Mouse (Mus musculus) testis, adult 2 months (tissue): ENCODE measurements around the gene Sap18b. TPM values are rescaled to one million over a fixed set of nuclear protein-coding genes. Genes with fewer than 3 reads are reported as not detected.

Experiments used
- H3K27ac ChIP-seq: fragments of 200-500 bp; 2 replicates; pipeline ENCODE4 v1.5.1; 2012; ENCODE audit warnings: low read depth, low read length; ENCODE audit not compliant: control insufficient read depth, insufficient read depth
- H3K27me3 ChIP-seq: fragments of 200-500 bp; 2 replicates; pipeline ENCODE4 v1.6.1; 2012; ENCODE audit warnings: mild to moderate bottlenecking, low read length, moderate library complexity; ENCODE audit not compliant: control insufficient read depth, insufficient read depth
- H3K36me3 ChIP-seq: fragments of 200-500 bp; 2 replicates; pipeline ENCODE4 v1.6.1; 2012; ENCODE audit warnings: mild to moderate bottlenecking, low read length; ENCODE audit not compliant: control insufficient read depth, insufficient read depth
- H3K4me1 ChIP-seq: fragments of 200-500 bp; 2 replicates; pipeline ENCODE4 v1.6.1; 2012; ENCODE audit warnings: low read length; ENCODE audit not compliant: control insufficient read depth, insufficient read depth
- H3K4me3 ChIP-seq: fragments of 200-500 bp; 2 replicates; pipeline ENCODE4 v1.5.1; 2012; ENCODE audit warnings: low read depth, mild to moderate bottlenecking, low read length, moderate library complexity, mixed read lengths; ENCODE audit not compliant: control insufficient read depth
- CTCF ChIP-seq: fragments of 200-500 bp; IDR thresholded peaks from 2 replicates; pipeline ENCODE4 v1.5.1; 2012; ENCODE audit warnings: low read depth, mild to moderate bottlenecking, inconsistent platforms, low read length, moderate library complexity; ENCODE audit not compliant: control insufficient read depth, insufficient read depth, insufficient replicate concordance
- POLR2A ChIP-seq: fragments of 200-500 bp; IDR thresholded peaks from 2 replicates; pipeline ENCODE4 v1.6.1; 2012; ENCODE audit warnings: low read depth, mild to moderate bottlenecking, inconsistent platforms, low read length, moderate library complexity; ENCODE audit not compliant: control insufficient read depth
- polyA plus RNA-seq: library from polyadenylated mRNA; depleted of rRNA; stranded (reverse); fragments of >200 nt; gene quantifications from 2 replicates; pipeline ENCODE4 v1.2.3, GENCODE M21; 2012

The Sap18b gene
- polyA plus RNA-seq, 1 experiment, result 47.0 TPM

DNA sequence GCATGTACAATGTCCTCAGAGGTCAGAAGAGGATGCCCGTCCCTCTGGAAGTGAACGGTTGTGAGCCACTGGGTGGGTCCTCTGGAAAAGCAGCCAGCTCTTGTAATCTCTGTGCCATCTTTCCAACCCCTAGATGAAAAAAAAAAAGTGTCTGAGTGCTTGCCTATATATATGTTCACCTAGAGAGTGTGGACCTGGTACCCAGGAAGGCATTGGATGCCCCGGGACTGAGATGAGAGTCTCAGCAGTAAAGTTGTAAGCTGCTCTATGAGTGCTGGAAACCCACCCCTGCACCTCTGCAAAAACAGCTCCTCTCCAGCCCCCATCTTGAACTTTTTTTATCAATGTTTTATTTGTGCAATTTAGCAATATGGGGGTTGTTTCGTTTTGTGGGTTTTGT is 16.5 kb upstream of the Sap18b start:
- Histone ChIP-seq H3K4me3 (peak overlapping the region; percentile 52), H3K36me3 (no peaks in the 10 kb centered on the region; the same call in 1 of the 2 replicates), H3K4me1 (peaks cover 8% of the 10 kb centered on the region; the same call in 1 of the 2 replicates), H3K27me3 (no peaks in the 10 kb centered on the region), H3K27ac (no peak overlapping the region)
- TF ChIP-seq POLR2A, result no peak
- no peak for TF ChIP-seq CTCF

DNA sequence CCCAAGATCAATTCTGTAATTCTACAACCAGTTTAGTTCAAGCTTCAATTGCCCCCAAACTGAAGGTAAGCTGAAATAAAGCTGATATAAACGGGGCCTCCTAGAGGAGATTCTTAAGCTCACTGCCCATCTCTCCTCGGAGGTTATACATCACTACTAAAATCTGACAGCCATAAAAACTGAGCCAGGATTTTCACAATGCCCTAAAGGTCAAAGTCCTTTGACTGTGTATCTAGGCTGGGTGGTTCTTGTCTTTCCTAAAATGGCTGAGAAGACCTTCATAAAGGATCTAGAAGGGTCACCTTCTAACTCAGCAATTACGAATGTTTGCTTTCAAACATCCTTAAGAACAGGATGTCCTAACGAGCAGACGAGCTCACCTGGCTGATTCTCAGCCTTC is 16.0 kb upstream of the Sap18b start:
- no peak overlapping the region for H3K27ac ChIP-seq
- H3K36me3 ChIP-seq, result no peaks in the 10 kb centered on the region; the same call in 1 of the 2 replicates
- H3K27me3 ChIP-seq, result no peaks in the 10 kb centered on the region
- peaks cover 8% of the 10 kb centered on the region; the same call in 1 of the 2 replicates for H3K4me1 ChIP-seq
- no peak for TF ChIP-seq CTCF
- no peak for TF ChIP-seq POLR2A
- peak overlapping the region; percentile 29; the same call in 1 of the 2 replicates for H3K4me3 ChIP-seq

DNA sequence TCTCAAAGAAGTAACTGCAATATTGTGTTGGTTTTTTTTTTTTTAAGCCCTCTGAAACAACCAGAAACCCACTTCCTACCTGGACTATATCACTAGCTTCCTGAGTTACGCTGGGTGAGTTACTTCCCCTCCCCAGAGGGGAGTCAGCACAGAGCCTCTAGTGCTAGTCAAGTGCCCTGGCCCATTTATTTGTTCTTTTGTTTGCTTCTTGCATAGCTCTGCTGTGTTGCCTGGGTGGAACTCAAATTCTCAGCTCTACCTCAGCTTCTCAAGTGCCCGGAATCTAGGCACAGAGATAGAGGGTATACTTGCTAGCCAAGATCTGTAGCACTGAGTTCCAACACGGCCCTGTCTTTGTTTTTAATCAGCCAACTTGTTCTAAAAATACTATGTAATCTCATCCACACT is 15.0 kb upstream of the Sap18b start:
- Histone ChIP-seq H3K36me3 (no peaks in the 10 kb centered on the region; the same call in 1 of the 2 replicates), H3K27me3 (no peaks in the 10 kb centered on the region), H3K27ac (no peak overlapping the region), H3K4me3 (no peak overlapping the region), H3K4me1 (peaks cover 8% of the 10 kb centered on the region; the same call in 1 of the 2 replicates)
- TF ChIP-seq CTCF (no peak), POLR2A (no peak)

DNA sequence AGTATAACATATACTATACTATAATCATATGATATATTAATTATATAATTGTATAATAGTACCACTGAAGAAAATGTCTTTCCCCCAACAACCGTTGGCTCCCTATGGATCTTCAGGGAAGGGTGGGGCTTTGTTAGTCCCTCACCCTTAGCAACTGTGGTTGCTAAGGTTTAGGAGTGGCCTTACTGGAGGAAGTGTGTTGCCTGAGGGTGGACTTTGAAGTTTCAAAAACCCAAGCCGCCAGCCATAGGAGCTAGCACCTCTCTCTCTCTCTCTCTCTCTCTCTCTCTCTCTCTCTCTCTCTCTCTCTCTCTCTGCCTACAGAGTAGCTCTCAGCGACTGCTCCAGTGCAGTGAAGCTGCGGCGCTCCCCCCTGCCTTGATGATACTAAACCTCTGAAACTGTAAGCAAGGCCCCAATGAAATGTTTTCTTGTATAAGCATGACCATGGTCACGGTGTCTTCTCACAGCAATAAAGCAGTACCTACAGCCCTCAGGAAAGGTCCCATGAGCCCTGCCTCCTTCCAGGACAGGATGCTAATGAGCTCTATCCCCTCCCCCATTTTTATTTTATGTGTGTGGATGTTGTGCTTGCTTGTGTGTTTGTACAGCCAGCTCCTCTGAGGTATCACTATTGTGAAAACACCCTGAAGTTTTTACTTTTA is 9.0 kb upstream of the Sap18b start:
- H3K36me3 ChIP-seq, result no peaks in the 10 kb centered on the region
- H3K27ac ChIP-seq, result no peak overlapping the region
- no peak overlapping the region for H3K4me3 ChIP-seq
- TF ChIP-seq CTCF (no peak), POLR2A (no peak)
- H3K27me3 ChIP-seq, result no peaks in the 10 kb centered on the region
- H3K4me1 ChIP-seq, result no peaks in the 10 kb centered on the region

DNA sequence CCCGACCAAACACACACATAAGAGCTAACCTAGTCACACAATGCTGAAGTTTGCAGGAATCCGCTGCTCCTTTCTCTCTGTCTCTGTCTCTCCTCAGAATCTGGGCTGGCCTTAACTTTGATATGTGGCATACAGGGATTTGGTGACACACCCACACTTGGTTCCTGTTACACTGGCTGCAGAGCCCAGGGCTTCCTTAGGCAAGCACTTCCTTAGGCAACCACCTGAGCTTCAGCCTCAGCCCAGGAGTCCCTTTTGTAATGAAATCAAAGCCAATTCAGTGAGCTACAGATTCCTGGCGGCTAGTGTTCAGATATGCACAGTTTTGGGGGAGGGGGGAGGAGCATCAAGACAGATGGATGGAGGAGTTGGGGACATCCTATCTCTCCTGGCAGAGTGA is 7.5 kb upstream of the Sap18b start:
- Histone ChIP-seq H3K27ac (no peak overlapping the region), H3K4me3 (no peak overlapping the region)

DNA sequence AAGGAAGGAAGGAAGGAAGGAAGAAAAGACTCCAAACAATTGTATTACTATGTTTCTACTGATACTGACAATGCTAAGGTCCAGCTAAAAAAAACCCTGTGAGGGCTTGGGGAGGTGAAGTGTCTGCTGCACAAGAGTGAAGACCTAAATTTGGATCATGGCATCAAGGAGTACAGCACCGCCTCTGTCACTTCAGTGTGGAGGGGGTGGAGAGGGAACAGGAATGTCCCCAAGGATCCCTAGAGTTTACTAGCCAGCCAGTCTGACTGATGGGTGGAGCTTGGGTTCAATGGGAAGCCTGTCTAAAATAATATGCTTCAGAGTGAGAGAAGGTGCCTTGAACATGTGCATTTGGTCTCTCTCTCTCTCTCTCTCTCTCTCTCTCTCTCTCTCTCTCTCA is 6.9 kb upstream of the Sap18b start:
- Histone ChIP-seq H3K27ac (no peak overlapping the region), H3K4me3 (no peak overlapping the region), H3K36me3 (no peaks in the 10 kb centered on the region), H3K4me1 (no peaks in the 10 kb centered on the region), H3K27me3 (no peaks in the 10 kb centered on the region)
- TF ChIP-seq POLR2A, result no peak
- TF ChIP-seq CTCF, result no peak

More for the DNA sequence above, 7.5 kb upstream of the Sap18b start:
- TF ChIP-seq POLR2A (no peak), CTCF (no peak)
- Histone ChIP-seq H3K4me1 (no peaks in the 10 kb centered on the region), H3K36me3 (no peaks in the 10 kb centered on the region), H3K27me3 (no peaks in the 10 kb centered on the region)

DNA sequence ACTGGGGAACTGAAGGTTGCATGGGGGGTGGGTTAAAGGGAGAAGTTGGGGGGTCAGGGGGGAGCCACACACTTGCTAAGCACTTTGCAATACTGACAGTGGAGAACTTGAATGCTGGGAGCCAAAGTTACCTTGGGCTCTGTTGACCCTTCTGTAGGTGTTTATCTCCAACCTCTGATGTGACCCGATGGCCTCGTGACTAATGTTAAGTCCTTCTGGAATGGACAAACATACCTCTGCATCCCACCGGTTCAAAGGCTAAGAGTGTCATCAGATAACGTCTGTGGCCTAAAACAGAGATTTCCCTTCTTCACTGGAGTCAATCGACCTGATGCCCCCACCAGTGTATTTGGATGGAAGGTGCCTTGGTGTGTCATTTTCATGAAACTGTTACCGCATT is 3.9 kb upstream of the Sap18b start:
- Histone ChIP-seq H3K4me3 (no peak overlapping the region), H3K36me3 (no peaks in the 10 kb centered on the region), H3K27me3 (no peaks in the 10 kb centered on the region), H3K27ac (no peak overlapping the region), H3K4me1 (peaks cover 4% of the 10 kb centered on the region)
- no peak for TF ChIP-seq CTCF
- no peak for TF ChIP-seq POLR2A
